Mouse (Mus musculus): ENCODE measurements around the gene Actr1a.

Actr1a gene

DNA sequence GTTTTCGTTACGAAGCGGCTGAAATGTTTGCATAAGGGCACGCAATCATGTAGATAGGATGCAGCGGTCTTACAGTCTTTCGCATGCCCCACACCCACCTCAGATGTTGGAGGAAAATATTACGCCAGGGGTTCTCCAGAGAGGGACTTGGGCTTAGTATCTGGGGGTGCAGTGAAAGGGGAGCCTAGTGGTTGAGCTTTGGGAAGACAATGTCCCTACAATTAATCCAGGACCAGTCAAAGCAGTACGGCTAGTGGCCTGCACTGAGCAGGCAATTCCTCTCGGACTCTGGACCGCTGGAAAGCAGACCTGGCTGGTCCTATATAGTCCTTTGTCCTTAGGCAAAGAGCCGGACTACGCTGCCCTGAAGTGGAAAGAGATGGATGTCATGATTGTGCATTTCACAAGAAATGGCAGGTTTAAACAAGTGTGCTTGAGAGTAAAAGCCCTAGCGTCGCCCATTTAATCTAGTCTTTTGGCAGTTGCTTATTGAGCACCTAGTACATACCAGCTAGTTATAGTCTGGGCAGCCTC lies 68.0 kb downstream of the Actr1a start:
- DNase-seq (ENCODE audit: low read depth, low spot score): no peak

Data from CD4-positive helper T cell, adult 2 months (primary cell).